Mouse (Mus musculus): ENCODE data around the gene Kif5a. TPM values are rescaled to one million over a fixed set of nuclear protein-coding genes. Genes with fewer than 3 reads are reported as not detected.
"Not testable (repeated sequence)": the region's sequence is repeated elsewhere in the genome, so short reads cannot be mapped to it uniquely, and the experiment has no call there.

The Kif5a gene
- polyA plus RNA-seq (2012; rRNA removed) = 3.7 and 6.7 TPM in 2 replicates

DNA sequence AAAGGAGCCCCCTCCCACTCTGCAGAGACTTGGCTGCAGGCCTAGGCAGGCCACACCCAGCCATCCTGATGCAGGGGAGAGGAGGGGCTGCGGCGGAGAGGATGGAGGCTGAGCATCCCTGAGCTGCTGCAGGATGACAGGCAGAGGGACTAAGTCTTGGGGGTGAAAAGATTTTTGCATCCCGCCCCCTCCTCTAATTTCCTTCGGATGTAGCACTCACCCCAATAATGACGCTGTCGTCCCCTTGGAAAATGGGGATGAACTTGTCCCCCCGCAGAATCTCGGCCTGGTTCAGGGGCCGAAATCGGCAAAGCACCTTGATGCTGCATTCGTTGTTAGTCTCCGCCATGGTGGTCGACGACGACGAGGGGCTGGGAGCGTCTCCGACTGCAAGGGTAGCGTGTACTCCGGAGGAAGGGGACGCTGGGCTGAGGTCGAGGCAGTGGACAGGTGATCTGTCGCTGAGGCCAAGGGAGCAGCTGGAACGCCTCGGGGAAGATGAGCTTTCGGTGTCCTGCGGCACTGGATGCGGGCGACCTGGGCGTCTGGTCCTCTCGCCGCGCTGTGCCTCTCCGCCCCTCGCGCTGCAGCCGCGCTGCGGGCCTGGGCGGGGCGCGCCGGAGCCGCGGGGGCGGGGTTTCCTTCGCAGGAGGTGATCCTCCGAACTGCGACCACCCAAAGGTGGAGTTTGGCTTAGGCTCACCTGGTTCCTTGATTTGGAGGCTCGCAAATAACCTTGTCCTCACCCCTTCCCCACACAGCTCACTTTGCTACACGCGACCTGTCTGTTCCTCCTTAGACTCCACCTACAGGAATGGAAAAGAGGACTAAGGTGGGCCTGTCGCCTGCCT lies at the start of gene Kif5a:
Gene Kif5a (minus strand): TSS at position 801 of the 851 bp plus-strand sequence.
- Histone ChIP-seq H3K27me3 (replicated peaks; ENCODE audit: control insufficient read depth, insufficient read depth, low read length) (no peaks in the 10 kb centered on the region), H3K4me1 (ENCODE audit: control insufficient read depth, insufficient read depth, low read length) (peaks cover 5% of the 10 kb centered on the region), H3K27ac (ENCODE audit: insufficient read depth, low read depth, low read length) (no peak within 1 kb of the TSS), H3K36me3 (ENCODE audit: control insufficient read depth, insufficient read depth, low read length) (no peaks in the 10 kb centered on the region), H3K4me3 (ENCODE audit: insufficient read depth, low read depth, low read length) (peak within 1 kb of the TSS; percentile 55)
- WGBS = 4% methylated on average over 53 of the region's 53 CpGs
- TF ChIP-seq CTCF (conservative IDR thresholded peaks at IDR 0.05; ENCODE audit: insufficient read depth, insufficient read length, low read depth, low read length) = no peak
- TF ChIP-seq POLR2A (IDR thresholded peaks at IDR 0.05; ENCODE audit: low read depth, low read length) = no peak
- DNase-seq = peak; percentile 36

- H3K36me3 ChIP-seq (ENCODE audit: control insufficient read depth, insufficient read depth, low read length) = peaks cover 1% of the 10 kb centered on the region; the same call in 1 of the 2 replicates
- H3K4me1 ChIP-seq (ENCODE audit: control insufficient read depth, insufficient read depth, low read length) = no peaks in the 10 kb centered on the region
- DNase-seq = no peak
- no peaks in the 10 kb centered on the region for H3K27me3 ChIP-seq (replicated peaks; ENCODE audit: control insufficient read depth, insufficient read depth, low read length)
- WGBS = 74% methylated on average over 4 of the region's 4 CpGs
- no peak overlapping the region for H3K4me3 ChIP-seq (ENCODE audit: insufficient read depth, low read depth, low read length)
- TF ChIP-seq CTCF (conservative IDR thresholded peaks at IDR 0.05; ENCODE audit: insufficient read depth, insufficient read length, low read depth, low read length) (no peak), POLR2A (IDR thresholded peaks at IDR 0.05; ENCODE audit: low read depth, low read length) (no peak)
- H3K27ac ChIP-seq (ENCODE audit: insufficient read depth, low read depth, low read length) = no peak overlapping the region
These were observed 49.7 kb upstream of the Kif5a start for GRCm38 (mm10) chr10:127312858-127313257.

GRCm38 (mm10) chr10:127312356-127312676 lies 49.2 kb upstream of the Kif5a start:
- Histone ChIP-seq H3K27me3 (replicated peaks; ENCODE audit: control insufficient read depth, insufficient read depth, low read length) (no peaks in the 10 kb centered on the region), H3K4me1 (ENCODE audit: control insufficient read depth, insufficient read depth, low read length) (no peaks in the 10 kb centered on the region), H3K36me3 (ENCODE audit: control insufficient read depth, insufficient read depth, low read length) (peaks cover 1% of the 10 kb centered on the region; the same call in 1 of the 2 replicates), H3K4me3 (ENCODE audit: insufficient read depth, low read depth, low read length) (peak overlapping the region; percentile 79), H3K27ac (ENCODE audit: insufficient read depth, low read depth, low read length) (peak overlapping the region; percentile 76)
- WGBS = 0% methylated on average over 4 of the region's 4 CpGs
- TF ChIP-seq CTCF (conservative IDR thresholded peaks at IDR 0.05; ENCODE audit: insufficient read depth, insufficient read length, low read depth, low read length) (peak; percentile 83), POLR2A (IDR thresholded peaks at IDR 0.05; ENCODE audit: low read depth, low read length) (no peak)
- peak; percentile 89 for DNase-seq

DNA sequence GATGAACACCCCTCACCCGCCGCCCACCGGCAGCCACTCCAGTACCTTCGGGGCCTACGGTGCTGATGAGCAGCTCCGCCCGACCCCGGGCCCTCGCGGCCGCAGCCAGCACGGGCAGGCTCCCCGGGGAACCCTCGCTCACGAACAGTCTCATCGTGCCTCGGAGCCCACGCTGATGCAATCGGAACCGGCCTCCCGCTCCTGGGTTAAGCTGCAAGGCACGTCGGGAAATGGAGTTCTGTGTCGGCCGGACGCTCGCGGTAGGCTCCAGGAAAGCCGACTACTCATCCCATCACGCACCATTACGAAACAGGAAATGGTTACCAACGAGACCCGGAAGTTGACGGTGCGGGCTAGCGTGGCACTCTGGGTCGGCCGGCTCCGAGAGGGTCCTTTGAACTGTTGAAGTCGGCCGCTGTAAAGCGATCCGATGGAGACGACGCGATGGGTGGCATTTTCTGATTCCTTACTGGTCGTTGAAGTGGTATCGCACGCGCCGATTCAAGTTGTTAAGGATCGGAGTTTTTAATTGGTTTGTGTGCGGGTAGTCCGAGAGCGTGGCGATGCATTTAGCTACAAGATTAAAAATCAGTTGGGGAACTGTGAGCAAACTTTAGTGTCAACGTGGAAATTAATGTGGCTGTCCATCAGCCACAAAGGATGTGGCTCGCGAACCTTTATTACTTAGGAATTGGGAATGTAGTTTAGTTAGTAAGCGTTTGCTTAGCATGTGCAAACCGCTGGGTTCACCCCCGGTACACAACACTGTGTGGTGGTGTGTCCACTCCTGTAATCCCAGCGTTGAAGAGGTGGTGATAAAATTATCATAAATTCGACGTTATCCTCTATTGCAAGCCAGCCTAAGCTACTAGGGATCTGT lies 48.6 kb upstream of the Kif5a start, which contains the start of gene Mars:
Gene Mars (minus strand): TSS at position 311 of the 880 bp plus-strand sequence.
- Histone ChIP-seq H3K4me3 (ENCODE audit: insufficient read depth, low read depth, low read length) (peak within 1 kb of the TSS; percentile 79), H3K36me3 (ENCODE audit: control insufficient read depth, insufficient read depth, low read length) (peaks cover 1% of the 10 kb centered on the region; the same call in 1 of the 2 replicates), H3K4me1 (ENCODE audit: control insufficient read depth, insufficient read depth, low read length) (no peaks in the 10 kb centered on the region), H3K27ac (ENCODE audit: insufficient read depth, low read depth, low read length) (peak within 1 kb of the TSS; percentile 76), H3K27me3 (replicated peaks; ENCODE audit: control insufficient read depth, insufficient read depth, low read length) (no peaks in the 10 kb centered on the region)
- TF ChIP-seq CTCF (conservative IDR thresholded peaks at IDR 0.05; ENCODE audit: insufficient read depth, insufficient read length, low read depth, low read length) (no peak), POLR2A (IDR thresholded peaks at IDR 0.05; ENCODE audit: low read depth, low read length) (peak; percentile 29)
- peak; percentile 98 for DNase-seq
- WGBS = under 1% methylated on average over 65 of the region's 65 CpGs

DNA sequence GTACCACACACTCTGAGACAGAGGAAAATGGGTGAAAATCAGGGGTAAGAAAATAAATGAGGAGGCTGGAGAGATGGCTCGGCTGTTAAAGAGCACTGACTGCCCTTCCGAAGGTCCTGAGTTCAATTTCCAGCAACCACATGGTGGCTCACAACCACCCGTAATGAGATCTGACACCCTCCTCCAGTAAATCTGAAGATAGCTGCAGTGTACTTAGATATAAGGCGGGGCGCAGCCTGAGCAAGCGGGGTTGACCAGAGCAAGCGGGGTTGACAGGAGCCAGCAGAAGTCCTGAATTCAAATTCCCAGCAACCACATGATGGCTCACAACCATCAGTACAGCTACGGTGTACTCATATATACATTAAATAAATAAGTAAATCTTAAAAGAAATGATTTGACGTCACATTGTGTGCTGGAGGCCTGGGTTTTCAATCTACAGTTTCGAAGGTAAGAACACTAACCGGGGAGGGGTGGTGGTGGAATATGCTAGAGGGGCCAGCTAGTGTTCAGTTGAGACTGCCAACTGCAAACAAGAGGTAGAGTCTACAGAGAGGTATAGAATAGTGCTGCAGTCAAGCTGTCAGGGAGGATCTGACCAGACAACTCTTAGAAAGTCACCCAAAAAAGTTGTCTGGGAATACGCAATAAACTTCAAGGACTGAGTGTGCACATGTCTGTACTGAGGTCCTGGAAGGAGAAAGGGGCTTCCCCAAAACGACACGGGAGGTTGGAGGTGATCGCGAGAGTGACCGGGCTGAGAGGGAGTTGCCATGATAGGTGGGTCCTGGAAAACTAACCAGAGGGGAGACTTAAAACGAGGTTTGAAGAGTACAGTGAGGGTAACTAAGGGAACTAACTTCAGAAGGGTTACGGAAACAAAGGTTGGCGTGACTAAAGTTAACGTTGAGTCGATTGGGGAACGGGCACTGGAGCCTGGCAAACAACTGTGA lies 47.7 kb upstream of the Kif5a start:
- no peak overlapping the region for H3K27ac ChIP-seq (ENCODE audit: insufficient read depth, low read depth, low read length)
- no peaks in the 10 kb centered on the region for H3K27me3 ChIP-seq (replicated peaks; ENCODE audit: control insufficient read depth, insufficient read depth, low read length)
- DNase-seq = no peak
- 32% methylated on average over 23 of the region's 23 CpGs for WGBS
- TF ChIP-seq POLR2A (IDR thresholded peaks at IDR 0.05; ENCODE audit: low read depth, low read length) (no peak), CTCF (conservative IDR thresholded peaks at IDR 0.05; ENCODE audit: insufficient read depth, insufficient read length, low read depth, low read length) (no peak)
- peak overlapping the region; percentile 69 for H3K4me3 ChIP-seq (ENCODE audit: insufficient read depth, low read depth, low read length)
- H3K36me3 ChIP-seq (ENCODE audit: control insufficient read depth, insufficient read depth, low read length) = peaks cover 1% of the 10 kb centered on the region; the same call in 1 of the 2 replicates
- no peaks in the 10 kb centered on the region for H3K4me1 ChIP-seq (ENCODE audit: control insufficient read depth, insufficient read depth, low read length)

DNA sequence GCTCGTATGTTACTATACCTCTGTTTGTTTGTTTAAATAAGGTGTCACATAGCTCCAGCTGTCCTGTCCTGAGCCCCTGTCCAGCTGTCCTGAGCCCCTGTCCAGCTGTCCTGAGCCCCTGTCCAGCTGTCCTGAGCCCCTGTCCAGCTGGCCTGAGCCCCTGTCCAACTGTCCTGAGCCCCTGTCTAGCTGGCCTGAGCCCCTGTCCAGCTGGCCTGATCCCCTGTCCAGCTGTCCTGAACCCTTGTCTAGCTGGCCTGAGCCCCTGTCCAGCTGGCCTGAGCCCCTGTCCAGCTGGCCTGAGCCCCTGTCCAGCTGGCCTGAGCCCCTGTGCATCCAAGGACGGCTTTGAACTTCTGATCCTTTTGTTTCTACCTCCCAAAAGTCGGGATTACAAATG lies 46.0 kb upstream of the Kif5a start:
- not testable (repeated sequence) for H3K27ac ChIP-seq (ENCODE audit: insufficient read depth, low read depth, low read length); H3K36me3 ChIP-seq (ENCODE audit: control insufficient read depth, insufficient read depth, low read length); H3K27me3 ChIP-seq (replicated peaks; ENCODE audit: control insufficient read depth, insufficient read depth, low read length); H3K4me3 ChIP-seq (ENCODE audit: insufficient read depth, low read depth, low read length); H3K4me1 ChIP-seq (ENCODE audit: control insufficient read depth, insufficient read depth, low read length); DNase-seq
- 82% methylated on average over 3 of the region's 3 CpGs for WGBS
